Mouse (Mus musculus): ENCODE measurements around the gene Dusp3.

Dusp3 gene

DNA sequence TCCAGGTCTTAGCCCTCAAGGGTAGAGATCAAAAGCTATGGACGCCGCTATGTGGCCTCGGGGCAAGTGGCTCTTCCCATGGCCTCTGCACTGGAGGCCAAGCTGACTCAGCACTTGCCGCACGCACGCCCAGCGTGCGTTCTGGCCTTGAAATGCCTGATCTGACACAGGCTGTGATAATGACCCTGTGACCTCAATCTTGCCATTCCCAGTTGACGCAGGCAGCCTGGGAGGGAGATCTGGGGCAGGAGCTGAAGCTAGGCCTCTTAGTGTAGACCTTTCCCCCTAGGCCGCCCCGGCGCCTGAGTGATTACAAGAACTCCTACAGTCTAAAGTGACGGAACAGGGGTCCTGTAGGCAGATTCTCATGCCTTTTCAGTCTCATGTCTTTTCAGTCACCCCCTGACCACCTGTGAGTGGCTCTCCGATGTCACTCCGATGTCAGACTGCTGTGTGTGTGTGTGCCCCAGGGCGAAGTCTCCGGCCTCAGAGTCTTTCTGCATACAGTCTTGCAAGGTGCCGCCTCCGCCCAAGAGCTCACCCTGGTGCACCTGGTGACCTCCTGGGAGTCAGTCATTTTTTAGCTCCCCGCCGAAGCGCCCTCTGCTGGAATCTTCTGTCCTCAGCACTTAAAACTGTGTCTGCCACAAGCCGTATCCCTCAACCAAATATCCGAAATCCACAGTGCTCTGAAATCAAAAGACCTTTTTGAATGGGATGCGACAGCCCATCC, 58.6 kb downstream of the Dusp3 start:
- DNase-seq: peak; percentile 36

DNA sequence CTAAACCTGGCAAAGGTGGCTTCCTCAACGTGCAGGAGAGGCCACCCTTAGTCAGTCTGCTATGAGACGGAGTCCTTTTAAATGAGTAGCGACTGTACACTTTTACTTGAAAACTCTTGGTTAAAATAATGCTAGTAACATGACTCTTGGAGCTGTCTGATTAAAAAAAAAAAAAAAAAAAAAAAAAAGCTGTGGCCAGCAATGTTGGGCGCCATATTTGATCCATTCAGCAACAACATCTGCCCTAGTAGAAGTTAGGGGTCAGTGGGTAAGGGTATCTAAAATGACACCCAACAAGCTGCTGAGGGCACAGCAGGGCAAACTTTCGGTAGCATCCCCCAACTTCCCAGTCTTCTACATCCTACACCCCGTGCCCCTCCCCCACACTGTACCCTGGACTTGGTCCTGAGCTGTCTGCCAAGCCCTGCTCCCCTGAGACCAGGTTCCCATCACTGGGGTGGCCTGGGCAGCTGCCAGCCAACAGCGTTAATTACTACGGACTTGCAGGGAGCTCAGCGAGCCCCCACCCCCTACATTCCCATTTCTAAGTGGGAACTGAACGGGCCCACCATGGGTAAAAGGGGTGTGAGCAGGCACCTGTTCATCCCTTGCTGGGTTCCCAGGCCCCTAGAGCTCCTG, 59.7 kb downstream of the Dusp3 start:
- no peak for DNase-seq

DNA sequence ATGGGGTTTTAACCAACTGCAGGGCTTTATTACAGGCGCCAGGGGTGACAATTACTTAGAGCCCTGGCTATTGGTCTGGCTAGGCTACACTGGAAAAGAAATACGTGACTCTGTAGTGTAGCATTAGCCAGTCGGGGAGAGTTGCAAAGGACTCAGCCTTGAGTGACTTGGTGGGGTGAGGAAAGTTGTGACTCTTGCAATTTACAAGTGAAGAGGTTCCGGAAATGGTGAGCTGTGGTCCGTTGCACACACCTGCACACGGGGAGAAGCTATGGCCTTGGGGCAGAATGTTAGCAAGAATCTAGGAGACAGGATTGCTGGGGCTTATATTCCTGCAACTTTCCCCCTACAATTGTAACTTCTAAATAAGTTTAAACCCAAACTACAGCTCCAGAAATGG, 61.2 kb downstream of the Dusp3 start:
- DNase-seq: no peak

DNA sequence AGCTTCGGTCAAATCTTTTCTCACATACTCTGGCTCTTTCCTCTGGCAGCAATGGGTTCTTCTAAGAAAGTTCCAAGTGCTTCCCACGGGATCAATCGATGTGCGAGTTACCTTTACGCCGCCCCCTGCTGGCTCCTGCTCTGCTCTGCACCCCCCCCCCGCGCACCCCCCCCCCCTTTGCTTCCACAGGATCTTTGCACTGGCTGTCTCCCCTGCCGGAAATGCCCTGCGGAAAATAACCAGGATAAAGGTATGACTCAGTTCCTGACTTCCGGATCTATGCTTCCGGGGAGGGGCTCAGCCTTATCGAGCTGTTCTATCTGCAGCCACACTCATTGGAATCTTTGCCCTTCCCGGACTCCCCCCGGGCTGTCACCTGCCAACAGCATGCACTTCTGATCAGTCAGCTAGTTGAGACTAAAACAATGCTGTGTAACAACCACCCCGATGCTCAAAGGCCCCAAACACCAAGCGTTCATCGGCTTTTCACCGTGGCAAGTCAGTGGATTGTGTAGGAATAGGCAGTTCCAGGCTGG, 62.3 kb downstream of the Dusp3 start:
- DNase-seq: no peak

DNA sequence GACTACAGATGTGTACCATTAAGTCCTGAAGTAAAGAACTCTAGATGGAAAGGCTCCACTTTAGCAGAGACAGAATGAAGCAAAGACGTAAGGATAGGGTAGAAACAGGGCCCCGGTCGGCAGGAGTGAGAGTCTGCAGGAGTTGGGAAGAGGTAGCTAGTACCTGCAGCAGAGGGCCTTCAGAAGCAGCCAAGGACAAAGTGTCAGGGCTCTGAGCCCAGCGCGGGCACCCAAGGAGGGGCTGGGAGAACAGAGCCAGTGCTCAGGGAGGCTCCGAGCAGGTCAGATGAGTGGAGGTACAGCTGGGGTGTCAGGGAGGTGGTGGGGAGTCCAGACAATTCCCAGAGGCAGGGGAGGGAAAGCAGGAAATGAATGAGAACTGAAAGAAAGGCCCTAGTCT, 62.8 kb downstream of the Dusp3 start:
- no peak for DNase-seq

DNA sequence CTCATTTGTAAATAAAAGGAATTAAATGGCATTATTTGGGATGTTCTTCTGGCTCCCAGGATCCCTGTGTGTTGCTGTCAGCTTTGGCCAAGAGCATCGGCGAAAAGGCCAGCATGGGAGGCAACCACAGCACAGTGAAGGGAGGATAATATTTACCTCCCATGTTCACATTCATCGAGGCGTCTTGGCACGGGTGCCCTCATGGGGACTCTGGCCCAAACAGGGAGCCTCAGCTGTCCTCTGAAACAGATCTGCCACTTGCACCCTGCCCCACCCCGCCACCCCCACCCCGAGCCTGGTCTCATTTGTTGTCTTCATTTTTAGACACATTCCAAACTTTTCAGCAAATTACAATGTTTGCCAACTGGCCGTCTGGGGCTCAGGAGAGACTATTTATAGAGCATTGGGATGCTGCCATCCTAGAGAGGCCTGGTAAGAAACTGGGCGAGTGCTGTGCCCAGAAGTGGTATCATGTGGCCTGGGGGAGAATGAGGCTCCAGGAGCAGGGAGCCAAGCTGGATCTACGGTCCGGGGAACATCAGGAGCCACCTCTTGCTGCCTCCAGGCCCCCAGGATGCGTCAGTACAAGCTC, 65.4 kb downstream of the Dusp3 start:
- no peak for DNase-seq

All from liver (tissue).